Mouse (Mus musculus): Measurements from ENCODE around the gene Gm266.

Gene Gm266

DNA sequence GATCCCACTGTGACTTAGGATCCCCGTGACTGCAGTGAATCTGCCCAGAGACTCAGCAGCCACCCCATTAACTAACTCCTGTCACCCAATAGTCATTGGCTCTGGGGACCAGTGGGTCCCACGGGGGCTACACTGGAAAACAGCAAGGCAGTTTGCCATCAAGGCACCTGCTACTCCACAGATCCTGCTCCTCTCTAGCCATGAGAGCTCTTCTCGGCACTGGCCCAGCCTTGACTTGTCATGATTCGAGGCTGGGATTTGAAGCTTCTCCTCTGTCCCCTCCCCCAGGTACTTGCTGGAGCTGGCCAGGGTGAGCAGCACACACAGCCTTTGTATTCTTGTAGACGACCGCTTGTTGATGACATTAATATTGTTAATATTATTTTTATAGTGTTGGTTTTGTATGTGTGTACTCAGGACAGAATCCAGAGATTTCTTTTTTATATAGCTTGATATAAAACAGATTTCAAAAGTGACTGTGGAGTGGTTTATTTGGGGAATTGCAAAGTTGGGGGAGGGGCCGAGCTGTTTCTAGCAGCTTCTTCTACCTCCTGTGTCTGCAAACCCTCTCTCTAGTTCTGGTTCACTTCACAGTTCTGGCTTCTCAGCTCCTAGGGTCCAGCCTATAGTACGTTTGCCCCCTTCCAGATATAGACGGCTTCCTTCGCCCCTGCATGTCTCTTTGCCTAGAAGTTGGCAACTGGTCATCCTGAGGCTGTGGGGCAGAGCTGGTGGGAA, 30.9 kb downstream of the Gm266 start:
- DNase-seq (ENCODE audit: low spot score) = no peak

DNA sequence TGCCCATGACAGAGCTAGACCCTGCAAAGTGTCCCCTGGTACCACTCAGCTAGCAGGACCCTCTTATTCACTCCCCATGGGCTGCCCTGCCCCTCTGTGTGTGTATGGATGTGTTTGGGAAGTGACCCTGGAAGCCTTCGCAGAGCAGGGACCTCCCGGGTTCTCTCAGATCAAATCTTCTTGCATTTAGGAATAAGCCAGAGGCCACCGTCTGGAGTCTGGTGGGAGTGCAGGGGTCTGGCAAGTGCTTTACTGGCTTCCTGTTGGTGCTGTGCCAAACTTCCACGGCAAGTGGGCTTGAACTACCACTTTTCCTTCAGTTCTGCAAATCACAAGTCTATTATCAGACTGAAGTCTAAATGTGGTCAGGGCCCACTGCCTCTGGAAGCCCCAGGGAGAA, 31.6 kb downstream of the Gm266 start:
- DNase-seq (ENCODE audit: low spot score) = no peak

DNA sequence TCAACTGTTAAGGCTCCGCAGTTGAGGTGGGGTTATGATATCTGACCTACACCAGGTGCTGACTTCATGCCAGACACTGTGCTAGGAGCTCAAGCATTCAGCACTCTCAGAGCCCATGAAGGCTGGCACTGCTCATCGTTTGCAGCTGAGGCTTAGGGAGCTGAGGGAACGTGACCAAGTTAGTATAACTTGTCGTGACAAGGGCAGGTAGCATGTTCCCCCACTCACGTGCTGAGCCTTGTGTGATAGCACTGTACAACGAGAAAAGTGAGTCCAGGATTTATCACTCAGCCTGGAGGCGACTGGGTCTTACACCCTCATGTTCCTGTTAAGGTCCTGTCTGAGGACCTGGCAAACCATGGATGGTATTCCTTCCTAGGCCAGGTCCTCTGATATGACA, 34.1 kb downstream of the Gm266 start:
- DNase-seq (ENCODE audit: low spot score) = no peak

DNA sequence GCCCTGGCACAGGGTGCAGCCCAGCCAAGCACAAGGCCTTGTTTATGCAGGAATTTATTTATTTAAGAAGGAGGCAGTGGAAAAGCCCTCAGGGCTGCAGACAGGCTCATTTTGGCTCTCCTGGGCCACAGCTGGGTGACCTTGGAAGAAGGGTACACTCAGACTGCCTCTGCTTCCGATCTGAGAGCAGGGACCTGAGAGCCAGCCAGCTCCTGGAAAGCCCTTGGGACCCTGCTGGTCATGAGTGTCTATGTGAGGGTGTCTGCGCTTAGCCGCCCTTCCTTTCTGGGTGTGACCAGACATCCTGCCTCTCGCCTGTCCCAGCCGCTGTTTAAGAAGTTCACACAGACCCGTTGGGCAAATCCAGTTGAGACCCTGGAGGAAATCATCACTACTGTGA, 35.3 kb downstream of the Gm266 start:
- DNase-seq (ENCODE audit: low spot score) = no peak

DNA sequence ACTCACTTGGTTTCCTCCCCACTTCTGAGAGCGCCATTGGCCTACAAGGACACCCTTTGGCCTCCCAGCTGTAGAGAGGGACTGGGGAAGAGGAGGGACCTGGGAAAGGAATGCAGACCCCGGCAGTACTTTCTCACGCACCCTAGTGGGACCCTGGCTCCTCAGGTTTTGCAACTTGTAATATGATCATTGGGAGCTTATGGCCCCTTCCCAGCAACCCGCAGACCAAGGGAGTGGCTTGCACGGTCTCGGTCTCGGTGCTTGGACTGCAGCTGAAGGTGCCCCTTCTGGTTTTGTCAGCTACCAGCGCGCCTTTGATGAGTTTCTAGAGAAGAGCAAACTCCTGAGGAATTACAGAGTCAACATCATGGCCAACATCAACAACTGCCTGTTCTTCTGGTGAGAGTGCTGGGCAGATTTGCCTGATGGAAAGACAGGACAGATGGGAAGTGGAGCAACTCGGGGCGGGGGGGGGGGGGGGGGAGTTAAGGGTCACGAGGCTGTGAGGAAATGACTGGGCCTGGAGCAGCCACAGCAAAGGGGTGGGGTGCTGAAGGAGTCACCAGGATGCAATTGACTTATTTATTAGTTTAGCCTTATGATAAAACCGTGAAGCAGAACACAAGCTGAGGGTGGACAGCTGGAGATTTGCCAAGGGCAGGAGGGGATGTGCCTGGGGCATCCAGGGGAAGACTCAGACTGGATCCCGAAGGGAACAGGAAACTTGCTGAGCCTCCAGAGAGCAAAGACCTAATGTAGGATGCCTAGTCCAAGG, 36.5 kb downstream of the Gm266 start:
- DNase-seq (ENCODE audit: low spot score) = no peak

DNA sequence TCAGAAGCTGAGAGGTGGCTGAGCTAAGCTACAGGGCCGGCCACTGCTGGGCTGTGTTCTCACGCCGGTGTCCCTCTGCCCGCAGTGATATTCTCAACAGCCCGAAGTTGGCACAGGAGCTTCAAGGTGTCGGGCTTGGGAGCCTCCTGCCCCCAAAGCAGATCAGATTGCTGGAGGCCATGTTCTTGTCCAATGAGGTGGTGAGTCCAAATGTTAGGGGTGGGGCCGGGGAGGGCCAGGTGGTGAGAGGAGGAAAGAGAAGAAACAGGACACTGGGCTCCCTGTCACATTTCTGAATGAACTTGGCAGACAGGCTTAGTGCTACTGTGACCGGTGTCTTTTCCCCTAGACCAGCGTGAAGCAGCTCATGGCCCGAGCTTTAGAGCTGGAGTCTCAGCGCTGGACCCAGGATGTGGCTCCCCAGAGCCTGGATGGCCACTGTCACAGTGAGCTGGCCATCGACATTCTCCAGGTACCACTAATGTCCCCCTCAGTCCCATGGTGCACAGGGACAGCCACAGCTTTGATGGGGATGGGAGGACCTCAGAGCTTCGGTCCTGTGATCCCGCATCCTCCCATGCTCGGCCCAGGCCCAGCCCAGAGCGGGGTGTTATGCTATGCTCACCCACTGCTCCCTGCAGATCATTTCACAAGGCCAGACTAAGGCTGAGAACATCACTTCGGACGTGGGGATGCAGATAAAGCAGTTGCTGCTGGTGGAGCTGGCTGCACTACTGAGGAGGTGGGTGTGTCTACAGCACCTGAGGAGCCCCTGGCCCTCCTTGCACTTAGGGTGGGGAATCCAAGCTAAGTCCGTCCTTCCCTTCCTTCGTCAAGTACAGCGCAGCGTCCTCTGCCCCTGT, 37.5 kb downstream of the Gm266 start:
- DNase-seq (ENCODE audit: low spot score) = no peak

DNA sequence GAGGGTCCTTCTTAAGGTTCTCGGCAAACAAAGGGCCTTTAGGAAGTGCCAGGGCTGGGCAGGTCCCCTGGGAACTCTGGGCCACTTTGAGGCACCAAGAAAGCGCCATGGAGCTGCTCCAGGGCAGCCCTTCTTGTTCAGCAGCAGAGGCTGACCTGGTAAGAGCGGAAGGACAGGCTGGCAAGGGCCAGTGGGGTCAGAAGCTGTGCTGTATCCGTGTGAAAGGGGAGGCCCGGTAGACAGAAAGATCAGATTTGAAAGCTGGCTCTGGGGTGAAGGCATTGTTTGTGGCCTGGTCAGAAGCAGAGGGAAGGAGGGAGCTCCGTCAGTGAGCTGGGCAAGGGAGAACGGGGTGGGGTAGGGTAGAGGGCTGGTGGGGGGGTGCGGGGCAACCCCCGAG, 38.3 kb downstream of the Gm266 start:
- no peak for DNase-seq (ENCODE audit: low spot score)

DNA sequence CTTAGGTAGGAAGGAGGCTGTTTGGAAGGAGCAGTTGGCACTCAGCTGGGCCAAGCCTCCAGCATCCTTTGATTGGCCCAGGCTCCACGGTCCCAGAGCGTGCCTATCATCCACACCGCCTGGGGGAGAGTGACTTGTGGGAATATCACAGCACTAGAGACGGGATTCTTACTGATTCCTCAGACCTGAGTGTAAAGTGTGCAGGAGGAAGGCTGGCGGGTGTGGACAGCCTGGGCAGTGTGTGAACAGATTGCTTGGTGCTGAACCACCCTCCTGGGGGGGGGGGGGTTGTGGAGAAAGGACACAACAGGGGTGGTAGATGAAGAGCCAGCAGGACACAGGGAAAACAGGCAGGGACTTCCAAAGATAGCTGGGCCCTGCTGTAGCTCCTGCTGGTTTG, 38.9 kb downstream of the Gm266 start:
- DNase-seq (ENCODE audit: low spot score) = no peak

DNA sequence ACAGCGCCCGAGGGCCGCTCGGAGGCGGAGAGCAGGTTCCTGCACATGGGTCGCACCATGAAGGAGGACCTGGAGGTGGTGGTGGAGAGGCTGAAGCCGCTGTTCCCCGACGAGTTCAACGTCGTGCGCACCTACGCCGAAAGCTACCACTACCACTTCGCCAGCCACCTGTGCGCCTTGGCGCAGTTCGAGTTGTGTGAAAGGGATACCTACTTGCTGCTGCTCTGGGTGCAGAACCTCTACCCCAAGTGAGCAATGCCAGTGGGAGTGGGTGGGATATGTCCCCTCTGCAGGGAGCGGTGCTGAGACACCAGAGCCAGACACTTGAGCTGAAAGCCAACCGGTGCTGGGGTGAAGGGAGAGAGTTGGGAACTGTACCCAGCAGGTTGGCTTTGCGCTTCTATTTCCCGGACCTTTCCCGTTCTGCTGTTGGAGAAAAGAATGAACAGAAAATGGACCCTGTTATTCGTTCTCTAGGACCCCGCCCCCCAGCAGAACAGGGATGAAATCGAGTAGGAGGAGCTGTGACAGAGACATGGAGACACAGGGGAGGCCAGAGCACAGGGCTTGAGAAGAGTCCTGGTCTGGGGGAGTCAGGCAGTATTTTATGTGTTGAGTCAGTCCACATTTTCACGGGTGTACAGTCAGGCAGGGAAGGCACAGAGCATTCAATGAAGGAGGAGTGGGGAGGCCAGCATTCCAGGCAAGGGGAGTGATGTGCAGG, 39.6 kb downstream of the Gm266 start:
- DNase-seq (ENCODE audit: low spot score) = no peak

DNA sequence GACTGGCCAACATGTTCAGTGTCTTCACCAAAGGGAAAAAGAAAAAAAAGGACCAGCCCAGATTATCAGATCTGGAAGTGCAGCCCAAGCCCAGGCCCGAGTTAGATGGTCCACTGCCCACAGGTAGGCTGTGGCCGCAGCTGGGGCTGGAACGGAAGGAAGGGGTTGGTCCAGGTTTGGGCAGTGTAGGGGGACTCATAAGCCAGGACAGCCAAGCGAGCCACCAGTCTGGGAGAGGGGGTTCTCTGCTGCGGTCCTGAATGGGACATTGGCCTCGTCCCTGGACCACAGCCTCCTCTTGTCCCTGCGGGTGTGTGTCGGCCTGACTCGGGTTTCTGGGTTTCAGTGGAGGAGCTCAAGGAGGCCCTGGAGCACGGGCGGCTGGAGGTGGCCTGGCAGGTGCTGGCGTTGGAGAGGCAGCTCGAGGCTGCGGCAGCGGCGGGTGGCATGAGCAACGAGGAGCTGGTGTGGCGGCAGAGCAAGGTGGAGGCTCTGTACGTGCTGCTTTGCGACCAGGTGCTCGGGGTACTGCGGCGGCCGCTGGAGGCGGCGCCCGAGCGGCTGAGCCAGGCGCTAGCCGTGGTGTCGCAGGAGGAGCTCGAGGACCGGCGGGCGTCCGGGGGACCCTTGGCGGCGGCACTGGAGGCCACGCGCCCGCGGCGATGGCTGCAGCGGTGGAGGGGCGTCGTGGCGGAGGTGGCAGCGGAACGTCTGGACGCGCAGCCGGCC, 40.3 kb downstream of the Gm266 start:
- DNase-seq (ENCODE audit: low spot score) = no peak

DNA sequence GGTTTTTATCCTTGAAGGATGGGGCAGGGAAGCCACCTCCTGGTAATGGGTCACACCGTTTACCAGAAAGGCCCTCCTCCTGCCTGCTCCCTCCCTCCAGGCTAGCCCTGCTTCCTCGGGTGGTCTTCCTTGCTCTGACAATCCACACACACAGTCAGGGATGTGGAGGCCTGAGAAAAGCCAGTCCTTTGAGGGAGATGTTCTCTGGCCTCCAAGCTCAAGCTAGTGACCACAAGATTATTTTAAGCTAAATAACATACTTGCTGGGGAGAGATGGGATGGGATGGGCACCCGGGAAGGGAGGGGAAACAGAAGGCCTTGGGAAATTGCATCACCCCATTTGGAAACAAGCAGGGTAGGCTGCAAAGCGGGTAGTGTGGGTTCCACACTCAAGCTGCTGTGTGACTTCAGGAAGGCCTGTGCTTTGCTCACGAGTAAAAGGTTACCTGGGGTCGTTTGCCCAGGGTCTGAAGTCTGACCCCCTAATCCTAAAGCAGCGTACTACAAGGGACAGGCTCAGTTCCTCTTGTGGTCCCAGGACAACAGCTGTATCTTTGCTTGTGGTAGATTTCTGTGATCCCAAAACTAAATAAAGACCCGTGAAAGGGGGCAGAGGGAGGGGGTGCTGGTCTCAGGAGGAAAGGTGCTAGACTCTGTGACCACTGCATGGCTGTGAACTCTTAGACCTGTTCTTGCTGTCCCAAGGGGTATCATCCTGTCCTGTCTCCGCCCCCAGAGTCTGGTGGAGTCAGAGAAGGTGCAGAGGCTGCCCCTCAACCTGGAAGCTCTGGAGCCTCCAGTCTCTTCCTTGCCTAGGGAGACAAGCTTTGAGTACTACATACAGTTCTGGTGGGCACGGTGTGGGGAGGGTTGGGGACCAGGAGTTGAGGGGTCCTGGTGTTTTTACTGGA, 41.4 kb downstream of the Gm266 start:
- no peak for DNase-seq (ENCODE audit: low spot score)

DNA sequence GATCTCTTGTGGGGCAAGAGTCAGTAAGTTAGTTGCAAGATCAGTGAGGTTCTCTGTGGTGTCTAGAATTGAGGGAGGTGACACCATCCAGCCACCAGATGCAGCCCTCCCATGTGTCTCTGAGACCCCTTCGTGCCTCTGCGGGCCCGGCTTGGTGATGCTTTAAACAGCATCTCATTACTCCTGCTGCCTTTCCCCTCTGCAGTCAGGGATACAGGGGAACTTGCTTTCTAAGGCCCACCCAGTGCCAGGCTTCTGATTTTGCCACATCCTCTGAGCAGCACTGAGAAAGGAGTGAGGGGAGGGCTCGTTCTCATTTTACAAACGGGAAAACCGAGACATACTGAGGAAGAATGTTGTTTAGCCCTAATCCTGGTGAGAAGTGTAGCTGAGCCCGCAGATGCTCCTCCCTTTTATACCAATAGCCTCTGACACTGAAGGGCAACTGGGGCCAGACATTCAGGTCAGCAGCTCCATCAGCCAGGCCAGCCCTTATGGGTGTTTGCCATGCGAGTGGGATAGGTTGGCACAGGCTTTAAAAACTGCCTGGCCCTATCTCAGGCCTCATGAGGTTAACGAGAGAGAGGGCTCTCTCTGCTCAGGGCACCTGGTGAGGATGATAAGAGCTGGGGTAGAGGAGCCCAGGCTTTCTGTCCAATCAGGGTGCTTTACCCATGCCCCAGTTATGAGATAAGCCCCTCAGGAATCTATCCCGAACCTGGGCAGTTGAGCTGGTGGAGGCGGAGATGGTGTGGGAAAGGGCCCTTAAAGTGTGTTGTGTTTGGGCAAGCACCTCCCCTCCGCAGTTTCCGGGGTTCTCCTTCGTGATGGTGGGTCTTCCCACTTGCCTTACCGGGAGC, 42.4 kb downstream of the Gm266 start:
- no peak for DNase-seq (ENCODE audit: low spot score)

DNA sequence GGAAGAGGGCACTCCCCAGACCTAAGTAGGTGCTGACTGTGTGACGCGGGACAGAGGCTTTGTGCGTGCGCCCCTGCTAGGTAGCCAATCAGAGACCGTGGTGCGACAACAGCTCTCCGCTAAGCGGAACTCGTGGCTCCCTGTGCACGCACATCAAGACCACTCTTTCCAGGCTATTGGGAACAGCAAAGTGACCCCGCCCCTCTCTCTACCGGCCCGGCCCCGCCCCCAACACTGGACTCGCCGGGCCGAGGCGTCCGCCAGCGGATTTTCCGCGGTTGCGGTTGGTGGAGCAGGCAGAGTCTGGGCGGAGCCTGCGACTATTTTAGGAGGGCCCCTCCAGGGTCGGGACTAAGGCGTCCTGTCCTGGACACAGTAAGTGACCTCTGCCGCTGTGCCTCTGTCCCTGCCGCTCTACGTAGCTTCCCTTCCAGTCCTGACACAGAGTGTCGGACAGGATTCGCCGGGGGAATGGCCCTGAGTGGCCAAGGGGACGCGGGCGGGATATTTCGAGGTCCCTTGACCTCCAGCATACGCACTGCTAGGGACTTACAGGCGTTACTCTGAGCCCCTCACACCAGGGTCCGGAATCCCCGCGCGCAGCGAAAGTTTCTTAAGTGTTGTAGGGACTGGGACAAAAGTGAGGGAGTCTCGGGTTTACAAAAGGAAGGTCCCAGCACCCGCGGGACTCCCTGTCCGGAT, 43.2 kb downstream of the Gm266 start, which contains the start of gene Tnfaip2:
Gene Tnfaip2 (plus strand): TSS at position 161 of the 702 bp plus-strand sequence.
- no peak for DNase-seq (ENCODE audit: low spot score)

DNA sequence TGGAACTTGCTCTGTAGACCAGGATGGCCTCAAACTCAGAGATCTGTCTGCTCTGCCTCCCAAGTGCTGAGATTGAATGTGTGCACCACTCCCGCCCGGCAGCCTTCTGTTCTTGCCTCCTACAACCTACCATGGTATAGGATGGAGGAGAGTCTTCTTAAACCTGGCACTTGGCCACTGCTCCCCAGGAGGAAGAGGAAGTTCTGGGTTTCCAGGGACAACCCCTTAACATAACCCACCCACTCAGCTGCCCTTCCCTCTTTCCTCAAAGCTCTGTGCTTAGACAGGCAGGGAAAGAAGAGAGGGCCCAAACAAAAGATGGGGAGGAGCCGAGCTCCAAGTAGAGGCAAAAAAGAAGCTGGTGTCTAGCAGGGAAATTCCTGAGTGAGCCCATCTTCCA, 44.1 kb downstream of the Gm266 start:
- no peak for DNase-seq (ENCODE audit: low spot score)

DNA sequence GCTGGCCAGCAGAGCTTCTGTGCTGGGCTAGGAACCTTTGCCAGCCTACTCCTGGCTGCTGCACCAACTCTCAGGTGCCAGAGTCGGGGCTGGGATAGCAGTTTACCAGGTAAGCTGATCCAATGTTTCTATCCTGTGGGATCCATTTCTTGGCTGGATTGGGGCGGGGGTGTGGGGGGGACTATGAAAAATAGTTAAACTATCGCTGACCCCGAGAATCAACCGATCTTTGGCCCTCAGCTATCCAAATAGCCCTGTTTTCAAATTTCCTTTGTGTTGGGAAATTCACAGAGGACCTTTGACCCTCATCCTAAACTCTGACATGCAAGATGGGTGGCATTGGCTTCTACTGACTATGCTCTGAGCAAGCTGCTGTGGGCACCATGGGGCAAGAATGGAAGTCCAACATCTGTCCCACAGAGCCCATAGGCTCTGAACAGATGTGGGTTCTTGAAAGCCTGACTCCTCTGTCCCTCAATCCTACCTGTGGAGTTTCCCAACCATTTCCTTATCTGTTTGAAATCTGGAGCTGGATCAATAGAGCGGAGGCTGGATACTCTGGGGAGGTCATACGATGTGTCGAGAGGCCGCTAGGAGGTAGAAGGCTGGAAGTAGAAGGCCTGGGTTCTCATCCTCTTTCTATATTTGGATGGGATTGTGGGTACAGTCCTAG, 44.8 kb downstream of the Gm266 start:
- no peak for DNase-seq (ENCODE audit: low spot score)

DNA sequence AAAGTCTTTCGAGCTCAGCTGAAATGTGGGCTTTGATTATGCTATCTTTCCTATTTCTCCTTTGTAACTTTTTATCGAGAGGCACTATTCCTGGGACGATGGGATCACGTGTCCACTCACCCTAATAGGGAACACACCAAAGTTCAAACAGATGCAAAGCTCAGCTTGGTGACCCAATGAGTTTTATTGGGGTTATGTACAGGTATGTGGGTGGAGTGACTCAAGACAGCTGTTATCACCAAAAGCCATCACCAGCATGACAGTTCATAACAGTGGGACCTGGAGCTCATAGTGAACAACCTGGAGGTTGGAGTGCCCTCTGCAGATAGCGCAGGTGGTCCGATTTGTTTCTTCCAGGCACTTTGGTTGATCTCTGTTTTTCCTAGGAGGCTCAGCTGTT, 46.8 kb downstream of the Gm266 start:
- DNase-seq (ENCODE audit: low spot score) = no peak

DNA sequence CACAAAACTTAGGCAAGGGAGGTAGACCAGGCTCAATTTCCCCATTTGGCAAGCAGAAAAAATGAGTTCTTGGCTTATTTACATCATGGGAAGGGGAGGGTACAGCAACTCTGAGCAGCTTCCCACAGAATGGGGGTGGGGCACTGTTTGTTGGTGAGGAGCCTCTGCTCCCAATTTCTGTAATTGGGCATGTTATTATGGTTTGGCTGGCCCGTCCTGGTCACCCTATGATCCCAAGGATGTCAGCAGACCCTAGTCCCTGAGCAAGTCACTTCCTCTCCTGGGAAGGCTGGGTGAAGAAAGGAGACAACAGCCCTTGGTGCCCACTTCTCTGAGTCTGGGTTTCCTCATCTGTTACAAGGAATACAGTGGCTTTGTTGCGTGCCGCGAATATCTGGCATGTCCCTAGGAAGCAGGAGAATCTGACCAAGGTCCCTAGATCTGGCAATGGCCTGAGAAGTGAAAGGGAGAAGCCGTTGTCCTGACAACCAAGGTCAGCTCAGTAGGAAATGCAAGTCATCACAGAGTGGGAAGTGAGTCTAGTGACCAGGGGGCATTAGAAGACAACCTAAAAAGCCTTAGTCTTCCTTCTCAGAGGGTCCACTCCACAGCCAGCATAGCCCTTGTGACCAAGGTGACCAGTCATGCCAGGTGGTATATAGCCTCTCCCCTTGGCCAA, 48.3 kb downstream of the Gm266 start:
- no peak for DNase-seq (ENCODE audit: low spot score)
